Mouse (Mus musculus) ES-E14 (cell line): ENCODE data around the gene Wt1.
A peak's percentile ranks its signal among the peaks of the same experiment; 100 is the strongest.

Experiments
- CHD2 ChIP-seq: IDR thresholded peaks from 2 replicates; pipeline ENCODE4 v1.6.1; 2014; ENCODE audit warnings: mild to moderate bottlenecking, low read depth, low read length, inconsistent platforms
- HCFC1 ChIP-seq: IDR thresholded peaks from 2 replicates; pipeline ENCODE4 v1.6.1; 2012; ENCODE audit warnings: low read length, inconsistent platforms, borderline replicate concordance; ENCODE audit not compliant: insufficient read depth
- MAFK ChIP-seq: IDR thresholded peaks from 2 replicates; pipeline ENCODE4 v1.6.1; 2014; ENCODE audit warnings: mild to moderate bottlenecking, low read depth, low read length, inconsistent platforms; ENCODE audit not compliant: insufficient read depth
- ZC3H11A ChIP-seq: IDR thresholded peaks from 2 replicates; pipeline ENCODE4 v1.6.1; 2012; ENCODE audit warnings: low read depth, mild to moderate bottlenecking, inconsistent platforms, low read length, borderline replicate concordance
- ZNF384 ChIP-seq: IDR thresholded peaks from 2 replicates; pipeline ENCODE4 v1.6.1; 2012; ENCODE audit warnings: low read depth, low read length, inconsistent platforms

- TF ChIP-seq CHD2 (no peak), ZC3H11A (no peak), ZNF384 (no peak), MAFK (peak; percentile 34; the same call in 1 of the 2 replicates), HCFC1 (no peak)
These were observed 56.2 kb downstream of the Wt1 start for GRCm38 (mm10) chr2:105182501-105182900.
